Mouse (Mus musculus): ENCODE results near the gene Jmjd8.
A peak's percentile ranks its signal among the peaks of the same experiment; 100 is the strongest.
"Not testable (repeated sequence)": the region's sequence is repeated elsewhere in the genome, so short reads cannot be mapped to it uniquely, and the experiment has no call there.

The Jmjd8 gene

GRCm38 (mm10) chr17:25861704-25862612, 33.3 kb downstream of the Jmjd8 start:
- no peak for DNase-seq (ENCODE audit: low read depth)

GRCm38 (mm10) chr17:25863681-25864080, 35.0 kb downstream of the Jmjd8 start:
- no peak for DNase-seq (ENCODE audit: low read depth)

GRCm38 (mm10) chr17:25864311-25864710, 35.6 kb downstream of the Jmjd8 start:
- no peak for DNase-seq (ENCODE audit: low read depth)

DNA sequence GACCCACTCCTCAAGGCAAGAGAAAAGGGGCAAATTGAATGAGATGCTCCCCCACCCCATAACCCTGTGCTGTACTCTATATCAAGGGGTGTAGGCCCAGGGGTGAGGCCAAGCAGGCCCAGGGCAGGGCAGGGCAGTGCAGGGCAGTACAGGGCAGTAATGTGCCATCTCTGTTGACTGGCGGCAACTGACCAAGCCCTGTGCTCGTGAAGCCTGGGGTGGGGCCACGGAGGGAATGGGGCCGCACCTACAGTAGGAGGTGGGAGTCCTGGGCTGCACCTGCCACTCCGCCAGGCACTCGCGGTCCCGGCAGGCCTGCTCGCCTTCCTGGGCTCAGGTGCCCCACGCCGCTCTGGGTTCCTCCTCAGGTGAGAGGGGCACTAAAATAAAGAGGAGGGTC, 36.6 kb downstream of the Jmjd8 start:
- no peak for DNase-seq (ENCODE audit: low read depth)

DNA sequence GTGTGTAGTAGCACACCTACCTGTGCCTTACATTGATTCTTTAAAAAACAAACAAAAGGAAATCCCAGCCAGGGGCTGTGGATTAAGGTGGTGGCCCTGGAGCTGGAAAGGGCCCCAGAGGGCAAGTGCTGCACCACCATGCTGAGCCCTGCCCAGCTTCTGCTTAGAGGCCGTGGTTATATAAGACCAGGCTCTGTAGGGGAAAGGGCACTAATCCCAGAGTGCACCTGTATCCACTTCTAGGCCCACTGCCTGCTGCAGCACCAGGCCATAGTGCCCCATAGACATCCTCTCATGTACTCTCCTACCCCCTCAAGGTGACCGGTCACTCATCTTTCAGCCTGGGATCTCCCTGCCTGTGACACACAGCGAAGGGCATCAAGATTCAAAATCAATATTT, 37.5 kb downstream of the Jmjd8 start:
- no peak for DNase-seq (ENCODE audit: low read depth)

DNA sequence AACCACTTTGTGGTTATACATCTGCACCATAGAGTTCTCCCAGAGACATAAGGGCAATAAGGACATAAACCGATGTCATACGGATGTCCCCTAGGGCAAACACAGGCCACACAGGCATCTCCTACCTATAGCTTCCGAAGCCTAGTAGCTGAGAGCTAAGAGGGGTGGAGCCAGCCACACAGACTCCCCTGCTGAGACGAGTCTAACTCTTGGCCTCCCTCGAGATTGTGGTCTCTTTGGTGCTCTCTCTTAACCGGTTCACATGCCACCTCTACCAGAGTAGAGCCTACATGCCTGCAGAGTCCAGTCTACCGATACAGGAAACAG, 38.8 kb downstream of the Jmjd8 start:
- DNase-seq (ENCODE audit: low read depth) = no peak

- DNase-seq (ENCODE audit: low read depth) = peak; percentile 57
These were observed 39.4 kb downstream of the Jmjd8 start for GRCm38 (mm10) chr17:25867836-25868600.

DNA sequence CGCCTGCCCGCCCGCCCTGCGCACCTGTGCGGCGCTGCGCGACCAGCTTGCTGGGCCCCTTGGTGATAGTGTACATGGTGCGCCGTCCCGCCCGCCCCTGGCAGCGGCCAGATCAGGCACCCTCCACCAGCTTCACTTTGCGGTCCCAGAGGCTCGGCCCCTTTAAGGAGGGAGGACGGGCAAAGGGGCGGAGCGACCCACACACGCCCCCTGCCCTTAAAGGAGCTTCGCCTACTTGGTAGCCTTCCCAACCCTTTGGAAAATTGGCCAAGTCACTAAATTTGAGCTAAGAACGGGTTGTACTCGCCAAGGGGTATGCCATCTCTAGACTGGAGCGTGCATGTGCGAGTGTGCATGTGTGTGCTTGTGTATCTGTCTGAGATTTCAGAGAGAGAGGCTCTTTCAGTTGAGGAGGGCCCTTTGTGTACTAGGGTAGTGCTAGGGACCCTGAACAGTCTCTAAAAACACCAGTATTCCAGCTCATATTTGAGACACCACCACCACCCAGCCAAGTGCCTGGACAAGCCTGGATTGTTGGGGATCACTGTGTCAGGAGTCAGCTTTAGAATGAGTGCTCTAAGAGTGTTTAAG, 40.0 kb downstream of the Jmjd8 start, which contains the start of gene Mcrip2:
Mcrip2 (minus strand) TSS at position 164 of the 591 bp plus-strand sequence.
- DNase-seq (ENCODE audit: low read depth) = peak; percentile 90

- DNase-seq (ENCODE audit: low read depth) = no peak
These were observed 40.8 kb downstream of the Jmjd8 start for GRCm38 (mm10) chr17:25869498-25869897.

GRCm38 (mm10) chr17:25869954-25870353, 41.3 kb downstream of the Jmjd8 start:
- DNase-seq (ENCODE audit: low read depth) = no peak

DNA sequence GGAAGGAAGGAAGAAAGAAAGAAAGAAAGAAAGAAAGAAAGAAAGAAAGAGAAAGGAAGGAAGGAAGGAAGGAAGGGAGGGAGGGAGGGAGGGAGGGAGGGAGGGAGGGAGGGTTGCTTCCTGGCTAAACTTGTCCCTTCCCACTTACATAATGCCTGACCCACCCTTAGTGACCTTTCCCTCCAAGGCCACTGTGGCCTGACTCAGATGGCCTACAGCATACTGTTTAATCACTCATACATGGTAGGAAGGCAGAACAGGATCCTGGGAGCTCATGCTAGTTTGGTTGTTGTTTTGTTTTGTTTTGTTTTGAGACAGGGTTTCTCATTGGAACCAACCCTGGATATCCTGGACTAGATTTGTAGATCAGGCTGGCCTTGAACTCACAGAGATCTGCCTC, 42.9 kb downstream of the Jmjd8 start:
- DNase-seq (ENCODE audit: low read depth) = not testable (repeated sequence)

DNA sequence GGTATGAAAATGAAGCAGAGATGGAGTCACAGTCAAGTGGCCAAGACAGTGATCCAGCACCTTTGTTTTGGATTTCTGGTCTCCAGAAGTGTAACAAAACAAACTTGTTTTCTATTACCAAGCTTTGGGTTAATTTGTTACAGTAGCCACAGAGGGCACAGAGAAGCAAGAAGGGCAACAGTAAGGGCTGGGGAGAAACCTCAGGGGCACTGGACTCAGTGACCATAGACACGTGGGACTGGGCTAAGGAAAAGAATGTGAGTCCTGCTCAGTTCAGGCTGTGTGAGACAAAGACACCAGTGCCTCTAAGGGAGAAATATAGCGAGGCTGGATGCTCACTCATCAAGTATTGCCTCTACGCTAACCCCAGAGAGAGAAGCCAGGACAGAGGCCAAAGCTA, 44.0 kb downstream of the Jmjd8 start:
- no peak for DNase-seq (ENCODE audit: low read depth)

GRCm38 (mm10) chr17:25873405-25874147, 44.9 kb downstream of the Jmjd8 start:
- DNase-seq (ENCODE audit: low read depth) = no peak

- DNase-seq (ENCODE audit: low read depth) = no peak
These were observed 45.6 kb downstream of the Jmjd8 start for GRCm38 (mm10) chr17:25874148-25874720.

DNA sequence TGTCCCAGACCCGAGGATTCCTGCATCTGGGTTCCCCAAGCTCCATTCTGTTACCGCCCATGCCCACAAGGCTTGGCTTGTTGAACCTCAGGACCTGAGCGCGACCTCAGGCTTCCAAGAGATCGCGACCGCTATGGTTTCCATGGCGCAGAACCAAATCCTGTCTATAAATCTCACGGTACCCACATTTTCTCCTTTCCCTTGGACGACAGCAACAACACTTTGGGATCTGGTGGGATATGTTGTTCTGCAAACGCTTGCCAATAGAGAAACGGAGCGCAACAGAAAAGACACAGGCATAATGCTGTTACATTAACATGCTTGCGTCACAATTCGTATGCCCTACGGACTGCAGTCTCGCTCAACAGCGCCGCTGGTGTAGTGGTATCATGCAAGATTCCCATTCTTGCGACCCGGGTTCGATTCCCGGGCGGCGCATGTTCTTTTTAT, 46.1 kb downstream of the Jmjd8 start, which contains the start of gene Mettl26:
Mettl26 (plus strand) TSS at position 354 of the 450 bp plus-strand sequence.
- DNase-seq (ENCODE audit: low read depth) = peak; percentile 98

- DNase-seq (ENCODE audit: low read depth) = peak; percentile 94
These were observed 46.8 kb downstream of the Jmjd8 start for GRCm38 (mm10) chr17:25875171-25876136.

DNA sequence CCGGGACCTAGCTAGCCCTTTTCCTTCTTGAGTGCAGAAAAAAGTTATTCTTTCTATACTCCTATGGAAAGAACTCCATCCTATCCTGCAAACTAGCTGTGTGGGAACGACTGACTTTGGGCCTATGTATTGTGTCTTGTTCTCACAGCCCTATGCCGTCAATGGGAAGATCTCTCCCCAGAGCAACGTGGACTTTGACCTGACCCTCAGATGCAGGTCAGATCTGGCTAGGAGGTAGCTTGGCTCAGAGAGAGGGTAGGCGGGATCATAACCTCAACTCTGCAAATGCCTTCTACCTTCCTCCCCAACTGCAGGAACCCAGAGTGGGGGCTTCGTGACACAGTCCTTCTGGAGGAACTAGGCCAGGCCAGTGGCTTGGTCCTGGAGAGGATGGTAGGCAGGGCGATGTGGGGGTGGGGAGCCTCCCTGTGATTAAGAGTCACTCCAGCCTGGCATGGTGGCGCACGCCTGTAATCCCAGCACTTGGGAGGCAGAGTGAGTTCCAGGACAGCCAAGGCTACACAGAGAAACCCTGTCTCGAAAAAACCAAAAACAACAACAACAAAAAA, 47.8 kb downstream of the Jmjd8 start:
- DNase-seq (ENCODE audit: low read depth) = no peak

DNA sequence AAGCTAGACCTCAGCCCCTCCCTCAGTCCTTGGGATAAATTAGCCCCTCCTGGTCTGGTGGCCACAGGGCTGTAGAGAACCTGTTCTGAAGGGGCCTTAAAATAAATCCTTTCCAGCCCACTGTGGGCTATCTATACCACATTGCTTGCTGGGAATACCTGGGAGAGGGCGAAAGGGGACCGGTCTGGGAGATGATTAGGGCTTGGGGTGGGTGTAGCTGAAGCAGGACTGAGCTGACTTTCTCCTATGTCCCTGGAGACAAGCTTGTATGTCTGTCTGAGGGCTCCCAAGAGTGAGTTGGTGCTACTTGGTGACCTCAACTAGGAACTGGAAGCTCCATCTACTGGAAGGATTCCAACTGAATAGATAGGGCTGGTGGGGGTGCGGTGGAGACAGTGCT, 48.4 kb downstream of the Jmjd8 start:
- no peak for DNase-seq (ENCODE audit: low read depth)

GRCm38 (mm10) chr17:25877741-25878610, 49.3 kb downstream of the Jmjd8 start:
- no peak for DNase-seq (ENCODE audit: low read depth)

Measured in NIH3T3 (cell line).